Mouse (Mus musculus): ENCODE data around the gene Elk1.

DNA sequence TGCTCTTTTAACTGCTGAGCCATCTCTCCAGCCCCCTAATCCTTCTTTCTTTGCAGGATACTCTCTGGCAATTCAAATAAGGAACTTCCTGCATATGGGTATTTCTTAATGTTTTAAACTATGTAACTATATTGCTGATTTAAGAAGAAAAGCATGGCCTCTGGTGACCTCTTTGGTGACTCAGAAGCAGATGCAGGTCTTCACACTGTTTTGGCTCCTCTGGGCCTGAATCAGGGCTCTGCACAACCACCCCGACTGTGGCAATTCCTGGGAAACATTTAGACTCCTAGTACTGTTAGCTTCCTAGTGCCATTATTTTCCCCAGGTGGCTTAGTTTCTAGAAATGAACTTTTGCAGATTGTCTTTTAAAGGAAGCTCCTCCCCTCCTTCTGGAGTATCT lies 26.9 kb downstream of the Elk1 start:
- TF ChIP-seq CTCF (IDR thresholded peaks at IDR 0.05; ENCODE audit: low read depth) (no peak), EP300 (IDR thresholded peaks at IDR 0.05; ENCODE audit: low read depth) (no peak)

All from heart, postnatal 0 days (tissue).